Mouse (Mus musculus) stomach, postnatal 0 days (tissue): ENCODE results near the gene Fkbp3.

Source experiments
- CTCF ChIP-seq: IDR thresholded peaks from 2 replicates; pipeline ENCODE4 v1.5.1; 2016; ENCODE audit warnings: antibody characterized with exemption, low read depth, mild to moderate bottlenecking, moderate library complexity
- EP300 ChIP-seq: optimal IDR thresholded peaks from 2 replicates; pipeline ENCODE3; 2016; ENCODE audit warnings: antibody characterized with exemption

- no peak for TF ChIP-seq CTCF
- no peak for TF ChIP-seq EP300
These were observed 45.2 kb upstream of the Fkbp3 start for GRCm38 (mm10) chr12:65118968-65119367.
